8 mouse cellular contexts compared by ENCODE assay signal in the genomic region with DNA sequence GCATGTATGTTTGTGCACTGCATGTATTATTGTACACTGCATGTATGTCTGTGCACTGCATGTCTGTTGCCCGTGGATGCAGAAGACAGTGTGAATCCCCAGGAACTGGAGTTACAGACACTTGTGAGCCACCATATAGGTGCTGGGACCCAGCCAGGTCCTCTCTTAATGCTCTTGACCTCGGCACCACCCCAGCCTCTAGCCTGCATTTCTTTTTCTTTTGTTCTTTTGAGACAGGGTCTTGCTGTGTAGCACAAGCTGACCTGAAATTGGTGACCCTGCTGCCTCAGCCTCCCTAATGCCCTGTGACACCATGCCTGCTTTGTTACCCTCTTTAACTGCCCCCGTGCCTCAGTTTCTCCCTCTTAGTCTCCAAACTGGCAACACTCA. TPM values are rescaled to one million over a fixed set of nuclear protein-coding genes. Genes with fewer than 3 reads are reported as not detected.
A peak's percentile ranks its signal among the peaks of the same experiment; 100 is the strongest.
DNase-seq lines count a peak whose midpoint lies in the region; ATAC-seq and TF ChIP-seq lines count a peak whose summit lies in the region.

No protein-coding gene starts in this region.

- TF ChIP-seq CTCF in gastrocnemius, adult 2 months (IDR thresholded peaks at IDR 0.05), result no peak
- TF ChIP-seq CTCF in liver, embryonic 14.5 days (IDR thresholded peaks at IDR 0.05; ENCODE audit: low read depth), result no peak

- H3K27me3 ChIP-seq in liver, embryonic 14.5 days (ENCODE audit: control insufficient read depth, insufficient read depth, low read length), result no peaks in the 10 kb centered on the region

- H3K4me1 ChIP-seq in liver, embryonic 14.5 days (replicated peaks; ENCODE audit: control insufficient read depth in 2 of 2, insufficient read depth in 2 of 2, low read length in 1 of 2), result peaks cover 13 to 28% of the 10 kb centered on the region in 2 experiments; a peak in 3 of 4 replicates

- intact Hi-C loops in gastrocnemius, adult 2 months (cut with DNase I), result loop anchor here (5.0 kb wide), 1 partner anchor 43 kb away; a partner anchor contains a TSS

- no peak for DNase-seq in gastrocnemius, adult 2 months
- DNase-seq in gastrocnemius, postnatal 10 days, result no peak
- DNase-seq in thymus, postnatal 25 days, result peak; percentile 57
- DNase-seq in thymus, adult 18-20 months, result no peak
- DNase-seq in liver, embryonic 14.5 days (ENCODE audit: low read depth in 3 of 3, low spot score in 3 of 3), result no peak
- no peak for DNase-seq in frontal cortex, postnatal 14 days (ENCODE audit: low spot score in 2 of 2)
- no peak for DNase-seq in right cerebral cortex, postnatal 25 days
- no peak for DNase-seq in adrenal gland, postnatal 4 days (ENCODE audit: low spot score in 2 of 2)

- peaks cover 2% of the 10 kb centered on the region; the same call in 1 of the 2 replicates for H3K9me3 ChIP-seq in liver, embryonic 14.5 days (ENCODE audit: control insufficient read depth, low read length)

- H3K4me3 ChIP-seq in gastrocnemius, adult 2 months, result peak overlapping the region; percentile 87
- peak overlapping the region; percentile 47 to 59 for H3K4me3 ChIP-seq in liver, embryonic 14.5 days (ENCODE audit: insufficient read depth in 1 of 2, low read depth in 2 of 2, low read length in 2 of 2)

- WGBS in liver, embryonic 14.5 days (ENCODE audit: insufficient replicate concordance), result 6% methylated on average over 3 of the region's 3 CpGs

- TF ChIP-seq EP300 in liver, embryonic 14.5 days (IDR thresholded peaks at IDR 0.05; ENCODE audit: low read depth), result no peak

- peak overlapping the region; percentile 97 for H3K27ac ChIP-seq in gastrocnemius, adult 2 months
- H3K27ac ChIP-seq in liver, embryonic 14.5 days, result no peak overlapping the region

- H3K4me2 ChIP-seq in liver, embryonic 14.5 days (ENCODE audit: low read depth), result peak overlapping the region; percentile 71

- ATAC-seq in liver, embryonic 14.5 days (ENCODE audit: insufficient read depth), result 0 out of 2 replicates have a peak, but pooled peaks have one; percentile 17

- H3K9ac ChIP-seq in liver, embryonic 14.5 days (replicated peaks), result peak overlapping the region; percentile 44

- H3K36me3 ChIP-seq in liver, embryonic 14.5 days (replicated peaks; ENCODE audit: control insufficient read depth, insufficient read depth, low read depth), result no peaks in the 10 kb centered on the region

RNA-seq across cellular contexts. Expression of a gene that starts 0.5 kb away (rescaled TPM):
- total RNA-seq in gastrocnemius, adult 2 months (2021), result 10 to 100 TPM; 16.3 to 27.7 TPM
- total RNA-seq in gastrocnemius, postnatal 10 days (2021), result 10 to 100 TPM; 40.6 to 59.8 TPM
- 8.6 and 11.3 TPM in 2 replicates for polyA plus RNA-seq in liver, embryonic 14.5 days (2012; rRNA removed)
- 8.7 and 8.9 TPM in 2 replicates for polyA plus RNA-seq in liver, embryonic 14.5 days (2014; fragmentation: Nextera tagmentation; extraction: Ambion mirVana)
- 10 to 100 TPM; 48.6 to 49.8 TPM for total RNA-seq in adrenal gland, postnatal 4 days (2021)

RNA-seq across cellular contexts. Expression of a gene that starts 25.6 kb away (rescaled TPM):
- 10 to 100 TPM; 11.2 to 13.1 TPM for total RNA-seq in gastrocnemius, adult 2 months (2021)
- 10 to 100 TPM; 19.4 to 20.6 TPM for total RNA-seq in gastrocnemius, postnatal 10 days (2021)
- 92.3 and 110 TPM in 2 replicates for polyA plus RNA-seq in liver, embryonic 14.5 days (2012; rRNA removed)
- 191 and 199 TPM in 2 replicates for polyA plus RNA-seq in liver, embryonic 14.5 days (2014; fragmentation: Nextera tagmentation; extraction: Ambion mirVana)
- total RNA-seq in adrenal gland, postnatal 4 days (2021), result 10 to 100 TPM; 41.5 to 42.2 TPM

RNA-seq across cellular contexts. Expression of a gene that starts 41.6 kb away (rescaled TPM):
- 10 to 100 TPM; 25.8 to 29.9 TPM for total RNA-seq in gastrocnemius, adult 2 months (2021)
- total RNA-seq in gastrocnemius, postnatal 10 days (2021), result 10 to 100 TPM; 53.4 to 54.7 TPM
- 8.7 and 9.5 TPM in 2 replicates for polyA plus RNA-seq in liver, embryonic 14.5 days (2012; rRNA removed)
- 6.9 TPM in 2 replicates for polyA plus RNA-seq in liver, embryonic 14.5 days (2014; fragmentation: Nextera tagmentation; extraction: Ambion mirVana)
- 100 to 1,000 TPM; 115 to 120 TPM for total RNA-seq in adrenal gland, postnatal 4 days (2021)
